Mouse (Mus musculus) forebrain, postnatal 0 days (tissue): ENCODE data around the gene Stx11. TPM values are rescaled to one million over a fixed set of nuclear protein-coding genes. Genes with fewer than 3 reads are reported as not detected.

ENCODE experiments used
- ATAC-seq: fragments of 200-750 bp; cut with Nextera tagmentation; 2 replicates; pipeline ENCODE4 v1.8.0; 2017; ENCODE audit warnings: mild to moderate bottlenecking, moderate library complexity
- DNase-seq: peaks from one replicate; pipeline ENCODE4 v3.0.0-alpha.2; 2015
- H3K27ac ChIP-seq: fragments of 300-500 bp; sonication (generic); 2 replicates; pipeline ENCODE4 v1.5.1; 2014; ENCODE audit warnings: low read depth, mild to moderate bottlenecking, antibody characterized with exemption, low read length, moderate library complexity, mixed read lengths
- H3K27me3 ChIP-seq: fragments of 300-500 bp; sonication (generic); 2 replicates; pipeline ENCODE4 v1.6.1; 2014; ENCODE audit warnings: mild to moderate bottlenecking, low read length, mixed read lengths; ENCODE audit not compliant: insufficient read depth
- H3K36me3 ChIP-seq: fragments of 300-500 bp; sonication (generic); 2 replicates; pipeline ENCODE4 v1.6.1; 2014; ENCODE audit warnings: mild to moderate bottlenecking, moderate library complexity; ENCODE audit not compliant: insufficient read depth
- H3K4me1 ChIP-seq: fragments of 300-500 bp; sonication (generic); 2 replicates; pipeline ENCODE4 v1.6.1; 2014; ENCODE audit warnings: antibody characterized with exemption; ENCODE audit not compliant: insufficient read depth
- H3K4me2 ChIP-seq: fragments of 300-500 bp; sonication (generic); 2 replicates; pipeline ENCODE4 v1.6.1; 2014; ENCODE audit warnings: low read depth, mild to moderate bottlenecking, moderate library complexity
- H3K4me3 ChIP-seq: fragments of 300-500 bp; sonication (generic); 2 replicates; pipeline ENCODE4 v1.5.1; 2014; ENCODE audit warnings: low read depth, low read length, mixed read lengths
- H3K9ac ChIP-seq: fragments of 300-500 bp; sonication (generic); 2 replicates; pipeline ENCODE4 v1.6.1; 2014; ENCODE audit warnings: mild to moderate bottlenecking
- H3K9me3 ChIP-seq: fragments of 300-500 bp; sonication (generic); 2 replicates; pipeline ENCODE4 v1.6.1; 2016; ENCODE audit warnings: low read length
- CTCF ChIP-seq: sonication (generic); IDR thresholded peaks from 2 replicates; pipeline ENCODE4 v1.5.1; 2016; ENCODE audit warnings: antibody characterized with exemption, control low read depth, low read depth
- WGBS: fragments of 180-500 bp; shearing (Covaris S2); extraction: QIAGEN DNeasy Blood & Tissue Kit; methylation state at CpG from one replicate; pipeline ENCODE4 v1.1.7; 2014; 5-methylcytosine and 5-hydroxymethylcytosine counted together
- polyA plus RNA-seq: library from polyadenylated mRNA; unstranded; fragments of >200 nt; fragmentation: Nextera tagmentation; extraction: Ambion mirVana; gene quantifications from 2 replicates; pipeline ENCODE4 v1.2.1, GENCODE M21; 2015
- total RNA-seq: library from RNA; depleted of rRNA; stranded (reverse); fragments of >200 nt; gene quantifications from 2 replicates; pipeline ENCODE4 v1.2.3, GENCODE M21; 2014; rRNA removed

The Stx11 gene
- total RNA-seq (1.1 and 1.9 TPM in 2 replicates), polyA plus RNA-seq (0.82 and 1.6 TPM in 2 replicates)

DNA sequence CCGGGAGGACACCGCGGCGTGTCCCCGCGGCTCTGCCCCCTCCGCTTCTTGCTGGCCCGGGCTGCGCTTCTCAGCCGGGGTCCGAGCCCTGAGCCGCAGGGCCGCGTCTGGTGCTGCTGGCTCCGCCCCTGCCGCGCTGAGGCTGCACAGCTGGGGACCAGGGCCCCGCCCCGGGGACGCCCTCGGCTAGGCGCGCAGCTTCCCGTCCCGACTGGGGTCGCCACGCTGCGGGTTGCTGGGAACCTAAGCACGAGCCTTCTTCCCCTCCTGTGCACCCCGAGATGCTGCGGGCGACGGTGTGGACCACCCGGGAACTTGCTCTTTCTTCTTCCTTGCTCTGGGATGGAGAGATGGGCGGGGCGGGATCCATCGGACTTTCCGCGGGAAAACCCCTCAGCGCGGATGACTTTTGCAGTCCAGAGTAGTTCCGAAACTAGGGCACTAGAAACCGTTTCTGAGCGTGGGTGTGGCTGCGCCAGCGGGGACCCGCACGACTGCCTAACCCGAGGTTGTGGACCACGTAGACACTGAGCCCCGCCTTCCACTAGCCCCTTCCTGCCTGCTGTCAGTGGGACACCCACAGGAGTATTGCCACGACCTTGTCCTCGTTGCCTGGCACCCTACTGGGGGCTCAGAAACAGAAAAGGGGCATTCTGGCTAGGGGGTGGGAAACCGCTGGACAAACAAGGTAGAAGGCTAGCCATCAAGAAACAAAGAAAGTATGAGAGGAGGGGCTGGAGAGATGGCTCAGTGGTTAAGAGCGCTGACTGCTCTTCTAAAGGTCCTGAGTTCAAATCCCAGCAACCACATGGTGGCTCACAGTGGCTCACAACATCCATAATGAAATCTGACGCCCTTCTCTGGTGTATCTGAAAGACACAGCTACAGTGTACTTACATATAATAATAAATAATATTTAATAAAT lies at the start of gene Stx11:
TSS of gene Stx11 (minus strand) at position 148 of the 925 bp plus-strand sequence.
- Histone ChIP-seq H3K4me1 (0 out of 2 replicates have a peak, but pooled peaks cover 4% of the 10 kb centered on the region), H3K4me3 (peak within 1 kb of the TSS; percentile 69), H3K27me3 (no peaks in the 10 kb centered on the region), H3K9ac (peak within 1 kb of the TSS; percentile 53), H3K27ac (no peak within 1 kb of the TSS), H3K9me3 (no peaks in the 10 kb centered on the region), H3K36me3 (no peaks in the 10 kb centered on the region), H3K4me2 (peak within 1 kb of the TSS; percentile 94)
- ATAC-seq: peak; percentile 80
- TF ChIP-seq CTCF: no peak
- 5% methylated on average over 56 of the region's 56 CpGs for WGBS
- peak; percentile 25 for DNase-seq

DNA sequence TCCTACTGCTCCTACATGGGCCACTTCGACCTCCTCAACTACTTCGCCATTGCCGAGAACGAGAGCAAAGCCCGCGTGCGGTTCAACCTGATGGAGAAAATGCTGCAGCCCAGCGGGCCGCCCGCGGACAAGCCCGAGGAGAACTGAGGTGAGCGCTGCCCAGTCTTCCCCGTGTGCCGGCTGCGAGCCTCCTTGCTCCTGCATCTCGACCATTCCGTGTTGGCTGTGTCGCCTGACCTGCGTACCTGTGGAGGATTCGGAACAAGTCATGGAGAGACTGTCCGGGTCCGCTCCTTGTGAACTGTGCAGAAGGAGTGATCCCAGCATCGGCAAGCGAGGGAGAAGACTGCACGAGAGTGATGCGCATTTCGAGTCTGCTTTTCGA lies 44.6 kb upstream of the Stx11 start:
- DNase-seq (no peak), ATAC-seq (no peak)
- Histone ChIP-seq H3K4me2 (peak overlapping the region; percentile 82), H3K4me3 (peak overlapping the region; percentile 84), H3K4me1 (peaks cover 11% of the 10 kb centered on the region), H3K9me3 (no peaks in the 10 kb centered on the region), H3K36me3 (no peaks in the 10 kb centered on the region), H3K27ac (peak overlapping the region; percentile 85), H3K9ac (peak overlapping the region; percentile 67), H3K27me3 (no peaks in the 10 kb centered on the region)
- TF ChIP-seq CTCF: no peak
- 3% methylated on average over 29 of the region's 29 CpGs for WGBS

DNA sequence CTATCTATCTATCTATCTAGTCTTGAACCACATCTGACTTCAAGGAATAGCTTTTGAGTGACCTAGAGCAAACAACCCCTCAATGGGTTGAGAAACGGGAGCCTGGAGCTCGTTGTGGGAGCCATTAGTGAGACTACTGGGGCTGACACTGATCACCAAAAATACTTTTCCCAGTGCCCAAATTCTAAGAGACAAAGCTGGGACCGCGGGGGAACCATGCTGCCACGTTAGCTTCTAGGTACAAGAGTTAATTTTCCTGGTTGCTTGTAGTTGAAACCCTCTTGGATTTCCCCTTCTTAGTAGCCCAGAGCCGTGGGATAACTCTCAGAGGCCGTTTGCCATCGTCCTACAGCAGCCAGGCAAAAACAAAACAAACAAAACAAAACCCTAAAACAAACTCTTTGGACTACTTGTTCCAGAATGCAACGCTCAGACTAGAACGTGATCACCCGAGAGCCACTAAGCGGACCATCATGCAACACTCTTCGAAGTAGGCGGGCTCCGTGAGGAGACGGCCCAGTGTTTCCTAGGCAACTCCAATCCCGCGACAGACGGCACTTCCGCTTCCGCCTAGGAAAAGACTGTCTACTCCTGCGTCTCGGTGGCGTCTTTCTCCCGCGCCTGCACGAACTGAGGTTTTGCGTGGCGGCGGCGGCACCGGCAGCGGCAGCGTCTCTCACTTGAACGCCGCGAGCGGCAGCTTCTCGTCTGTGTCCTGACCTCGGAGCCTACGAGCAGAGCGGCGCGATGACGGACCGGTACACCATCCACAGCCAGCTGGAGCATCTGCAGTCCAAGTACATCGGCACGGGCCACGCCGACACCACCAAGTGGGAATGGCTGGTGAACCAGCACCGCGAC lies 44.0 kb upstream of the Stx11 start:
- TF ChIP-seq CTCF: peak; percentile 27; the same call in 1 of the 2 replicates
- ATAC-seq (peak; percentile 100), DNase-seq (peak; percentile 98)
- peak overlapping the region; percentile 84 for H3K4me3 ChIP-seq
- peak overlapping the region; percentile 85 for H3K27ac ChIP-seq
- H3K36me3 ChIP-seq: no peaks in the 10 kb centered on the region
- WGBS: 3% methylated on average over 52 of the region's 52 CpGs
- H3K4me1 ChIP-seq: peaks cover 11% of the 10 kb centered on the region
- H3K9me3 ChIP-seq: no peaks in the 10 kb centered on the region
- H3K9ac ChIP-seq: peak overlapping the region; percentile 67
- no peaks in the 10 kb centered on the region for H3K27me3 ChIP-seq
- H3K4me2 ChIP-seq: peak overlapping the region; percentile 82

DNA sequence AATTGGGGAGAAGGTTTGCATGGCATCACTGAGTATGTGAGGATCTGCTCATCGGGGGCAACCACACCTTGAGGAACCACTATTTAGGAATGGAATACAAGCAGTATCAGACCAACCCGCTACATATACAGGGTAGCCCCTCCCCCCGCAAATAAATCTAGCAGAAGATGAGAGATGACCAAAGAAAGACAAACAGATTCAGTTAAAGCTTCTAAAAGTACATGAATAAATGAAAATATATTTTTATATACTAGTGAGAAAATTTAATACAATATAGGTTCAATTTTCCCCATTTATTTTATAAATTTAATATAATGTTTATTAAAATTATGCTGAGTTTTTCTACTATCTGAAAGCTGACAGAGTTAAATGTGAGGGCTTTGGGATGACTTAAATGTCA lies 40.9 kb upstream of the Stx11 start, which contains the start of gene Sf3b5:
TSS of gene Sf3b5 (plus strand) at position 301 of the 400 bp plus-strand sequence.
- no peaks in the 10 kb centered on the region for H3K36me3 ChIP-seq
- WGBS: 94% methylated on average over 3 of the region's 3 CpGs
- DNase-seq (no peak), ATAC-seq (no peak)
- H3K4me1 ChIP-seq: peaks cover 11% of the 10 kb centered on the region
- H3K27ac ChIP-seq: no peak within 1 kb of the TSS
- no peak within 1 kb of the TSS for H3K4me3 ChIP-seq
- H3K9ac ChIP-seq: no peak within 1 kb of the TSS
- no peak within 1 kb of the TSS for H3K4me2 ChIP-seq
- TF ChIP-seq CTCF: no peak
- no peaks in the 10 kb centered on the region for H3K9me3 ChIP-seq
- no peaks in the 10 kb centered on the region for H3K27me3 ChIP-seq

DNA sequence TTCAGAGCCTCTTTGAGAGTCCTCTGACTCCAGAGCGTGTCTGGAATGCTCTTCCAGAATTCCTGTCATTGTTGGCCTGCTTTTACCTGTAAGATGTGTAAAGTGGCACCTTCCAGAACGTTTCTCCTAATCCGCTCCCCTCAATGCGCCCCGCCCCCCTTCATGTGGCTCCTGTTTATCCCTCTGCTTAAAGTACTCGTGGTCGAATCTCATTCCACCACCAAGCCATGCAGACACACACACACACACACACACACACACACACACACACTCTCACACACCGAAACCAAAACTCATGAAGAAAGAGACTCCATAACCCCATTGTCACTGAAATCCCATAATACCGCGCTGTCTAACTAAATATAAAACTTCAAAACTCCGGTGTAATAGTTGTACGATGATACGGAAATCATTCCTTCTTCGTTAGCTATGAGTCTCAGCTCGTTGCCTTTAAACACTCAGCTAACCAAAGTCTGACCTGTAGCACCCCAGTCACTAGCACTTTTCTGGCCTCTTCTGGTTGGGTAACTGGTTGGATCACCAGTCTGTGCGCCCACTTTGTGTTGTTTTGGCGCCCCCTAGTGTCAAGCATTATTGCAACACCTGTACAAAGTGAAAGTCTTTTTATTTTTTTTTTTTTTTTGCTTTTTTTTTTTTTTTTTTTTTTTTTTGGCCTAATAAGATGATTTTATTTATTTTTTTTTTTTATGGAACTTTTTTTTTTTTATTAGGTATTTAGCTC lies 32.8 kb upstream of the Stx11 start:
- WGBS: 42% methylated on average over 17 of the region's 17 CpGs
- H3K9ac ChIP-seq: no peak overlapping the region
- DNase-seq (peak; percentile 87), ATAC-seq (peak; percentile 78; the same call in 1 of the 2 replicates)
- no peaks in the 10 kb centered on the region for H3K27me3 ChIP-seq
- no peaks in the 10 kb centered on the region for H3K9me3 ChIP-seq
- no peak overlapping the region for H3K4me2 ChIP-seq
- peak; percentile 84 for TF ChIP-seq CTCF
- no peaks in the 10 kb centered on the region for H3K4me1 ChIP-seq
- no peak overlapping the region for H3K27ac ChIP-seq
- H3K36me3 ChIP-seq: no peaks in the 10 kb centered on the region
- no peak overlapping the region for H3K4me3 ChIP-seq

GRCm38 (mm10) chr10:12993411-12994039 lies 29.4 kb upstream of the Stx11 start:
- Histone ChIP-seq H3K4me3 (no peak overlapping the region), H3K36me3 (no peaks in the 10 kb centered on the region), H3K9me3 (no peaks in the 10 kb centered on the region), H3K4me2 (no peak overlapping the region), H3K4me1 (no peaks in the 10 kb centered on the region), H3K9ac (no peak overlapping the region), H3K27me3 (no peaks in the 10 kb centered on the region), H3K27ac (no peak overlapping the region)
- ATAC-seq (no peak), DNase-seq (no peak)
- 91% methylated on average over 25 of the region's 25 CpGs for WGBS
- TF ChIP-seq CTCF: no peak
